Mouse (Mus musculus): ENCODE measurements around the gene Vmn1r34. TPM values are rescaled to one million over a fixed set of nuclear protein-coding genes. Genes with fewer than 3 reads are reported as not detected.
"Not testable (repeated sequence)": the region's sequence is repeated elsewhere in the genome, so short reads cannot be mapped to it uniquely, and the experiment has no call there.

Gene Vmn1r34
- not detected for total RNA-seq (2022)

- DNase-seq (ENCODE audit: low spot score in 2 of 2) = no peak
These were observed at the start of gene Vmn1r34 for GRCm38 (mm10) chr6:66643779-66644178. Gene Vmn1r34, minus strand, starts transcription at chr6:66643879.

- DNase-seq (ENCODE audit: low spot score in 2 of 2) = no peak
These were observed 42.1 kb upstream of the Vmn1r34 start, which contains the start of gene Vmn1r35 for GRCm38 (mm10) chr6:66685806-66686205. Gene Vmn1r35, minus strand, starts transcription at chr6:66685906.

DNA sequence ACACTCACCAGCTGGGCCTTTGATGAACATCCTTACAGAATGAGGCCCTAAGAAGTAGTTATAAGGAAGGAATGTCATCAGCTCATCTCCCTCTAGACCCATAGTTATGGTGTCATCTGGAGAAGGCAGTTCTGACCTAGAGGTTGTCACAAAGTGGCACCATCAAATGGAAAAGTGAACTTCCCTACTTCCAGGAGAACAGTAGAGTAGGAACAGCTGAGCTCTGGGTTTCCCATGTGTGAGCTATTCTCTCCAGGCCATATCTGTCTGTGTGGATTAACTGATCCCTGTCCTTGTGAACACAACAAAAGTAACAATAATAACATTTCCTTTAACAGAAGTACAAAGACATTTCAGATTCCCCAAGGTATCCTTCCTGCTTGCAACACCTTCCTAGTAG is 25.5 kb downstream of the Vmn1r34 start, which contains the start of gene Vmn1r33:
Vmn1r33 (minus strand) TSS at position 101 of the 400 bp plus-strand sequence.
- DNase-seq (ENCODE audit: low spot score in 2 of 2) = not testable (repeated sequence)

DNA sequence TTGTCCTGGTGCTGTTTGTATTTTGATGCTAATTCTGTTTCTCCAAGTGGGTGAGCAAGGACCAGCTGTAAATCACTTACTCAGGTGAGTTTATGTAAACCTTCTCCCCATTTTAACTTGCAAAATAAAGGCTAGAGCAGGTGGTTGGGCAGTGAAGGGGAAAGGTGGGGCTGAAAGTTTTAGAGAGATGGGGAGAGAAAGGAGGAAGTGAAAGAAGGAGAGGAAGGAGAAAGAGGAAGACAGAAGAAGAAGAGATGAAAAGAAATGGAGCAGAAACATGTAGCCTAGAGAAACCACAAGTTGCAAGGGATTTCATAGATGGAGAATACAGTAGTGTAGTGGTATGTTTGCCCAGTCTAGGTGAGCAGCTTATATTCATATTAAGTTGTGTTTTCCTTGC is 47.9 kb downstream of the Vmn1r34 start:
- no peak for DNase-seq (ENCODE audit: low spot score in 2 of 2)

Other genes with a start within 250 kb of the Vmn1r34 start
- 1 to 10 TPM in 3 of 4 experiments, under 1 TPM in 1; 0.65 to 1.8 (median 1.4) TPM for gene Mad2l1, start 108.5 kb downstream of the Vmn1r34 start, total RNA-seq (2022)
- not detected for gene Vmn1r32, start 83.8 kb downstream of the Vmn1r34 start, total RNA-seq (2022)
- gene Vmn1r33, start 25.6 kb downstream of the Vmn1r34 start, total RNA-seq (2022) = not detected
- gene Vmn1r35, start 42.0 kb upstream of the Vmn1r34 start, total RNA-seq (2022) = not detected
- gene Vmn1r36, start 75.3 kb upstream of the Vmn1r34 start, total RNA-seq (2022) = not detected
- not detected for gene Vmn1r37, start 85.5 kb upstream of the Vmn1r34 start, total RNA-seq (2022)
- gene Vmn1r38, start 138.7 kb upstream of the Vmn1r34 start, total RNA-seq (2022) = not detected
- gene Vmn1r39, start 166.7 kb upstream of the Vmn1r34 start, total RNA-seq (2022) = not detected